Mouse (Mus musculus): ENCODE data around the gene Flywch2. TPM values are rescaled to one million over a fixed set of nuclear protein-coding genes. Genes with fewer than 3 reads are reported as not detected.
A peak's percentile ranks its signal among the peaks of the same experiment; 100 is the strongest.

Gene Flywch2
- polyA plus RNA-seq, 1 experiment, result 0.27 TPM

DNA sequence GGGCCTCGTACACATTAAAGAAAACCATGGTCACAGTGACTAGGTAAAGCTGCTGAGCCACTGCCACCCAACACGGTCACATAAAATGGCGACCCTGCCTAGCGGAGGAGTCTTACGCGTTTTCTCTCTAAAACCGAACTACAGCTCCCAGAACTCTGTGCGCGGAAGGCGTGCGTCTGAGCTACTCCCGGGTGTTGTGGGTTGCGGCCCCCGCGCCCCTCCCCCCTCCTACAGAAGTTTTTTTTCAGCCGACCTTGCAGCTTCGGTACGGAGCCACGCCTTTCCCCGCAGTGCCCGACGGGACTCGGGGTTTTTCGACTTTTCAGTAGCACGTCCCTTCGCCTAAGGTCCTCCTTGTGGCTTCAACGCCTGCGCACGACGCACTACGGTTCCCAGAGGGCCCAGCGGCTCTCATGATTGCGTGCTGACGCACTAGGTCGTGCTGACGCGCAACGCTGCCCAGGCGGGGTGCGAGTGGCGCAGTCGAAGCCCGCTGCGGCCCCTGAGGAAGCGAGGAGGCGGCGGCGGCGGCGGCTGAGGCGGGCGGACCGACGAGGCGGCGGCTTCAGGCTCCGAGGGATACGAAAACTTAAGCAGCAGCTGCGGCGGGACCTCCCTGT, 17.0 kb upstream of the Flywch2 start:
- no peak for TF ChIP-seq MYOD1 (IDR thresholded peaks at IDR 0.05; ENCODE audit: control insufficient read depth, insufficient read length, low read depth)
- TF ChIP-seq MAX (IDR thresholded peaks at IDR 0.05), result peak; percentile 72
- peaks cover 49% of the 10 kb centered on the region for H3K79me2 ChIP-seq (ENCODE audit: control insufficient read depth, insufficient read depth)
- H3ac ChIP-seq (ENCODE audit: control insufficient read depth, insufficient read length, low read depth), result peak overlapping the region; percentile 92
- peak overlapping the region; percentile 95 for H3K4me3 ChIP-seq (ENCODE audit: insufficient read depth, poor library complexity, severe bottlenecking)
- peaks cover 45% of the 10 kb centered on the region for H3K79me3 ChIP-seq (ENCODE audit: low read depth)
- no peaks in the 10 kb centered on the region for H3K27me3 ChIP-seq (ENCODE audit: control insufficient read depth, insufficient read depth, insufficient read length)
- peaks cover 23% of the 10 kb centered on the region for H3K36me3 ChIP-seq (ENCODE audit: control insufficient read depth, insufficient read depth)

- no peaks in the 10 kb centered on the region for H3K27me3 ChIP-seq (ENCODE audit: control insufficient read depth, insufficient read depth, insufficient read length)
- TF ChIP-seq USF1 (IDR thresholded peaks at IDR 0.05; ENCODE audit: low read depth) (no peak), FOSL1 (IDR thresholded peaks at IDR 0.05; ENCODE audit: insufficient read depth, low read length, poor library complexity, severe bottlenecking) (no peak), CTCF (IDR thresholded peaks at IDR 0.05; ENCODE audit: control insufficient read depth, insufficient read depth, insufficient read length) (no peak), CEBPB (IDR thresholded peaks at IDR 0.05; ENCODE audit: low read depth) (no peak), MAX (IDR thresholded peaks at IDR 0.05) (no peak), MYOG (IDR thresholded peaks at IDR 0.05; ENCODE audit: control insufficient read depth, extremely low read depth, insufficient read length) (no peak), MYOD1 (IDR thresholded peaks at IDR 0.05; ENCODE audit: control insufficient read depth, insufficient read length, low read depth) (no peak)
Measured at GRCm38 (mm10) chr17:23801627-23802026, 15.7 kb upstream of the Flywch2 start.

GRCm38 (mm10) chr17:23797316-23797715, 11.4 kb upstream of the Flywch2 start:
- no peaks in the 10 kb centered on the region for H3K79me2 ChIP-seq (ENCODE audit: control insufficient read depth, insufficient read depth)
- TF ChIP-seq CEBPB (IDR thresholded peaks at IDR 0.05; ENCODE audit: low read depth) (no peak), MYOD1 (IDR thresholded peaks at IDR 0.05; ENCODE audit: control insufficient read depth, insufficient read length, low read depth) (no peak), USF1 (IDR thresholded peaks at IDR 0.05; ENCODE audit: low read depth) (no peak), CTCF (IDR thresholded peaks at IDR 0.05; ENCODE audit: control insufficient read depth, insufficient read depth, insufficient read length) (no peak), FOSL1 (IDR thresholded peaks at IDR 0.05; ENCODE audit: insufficient read depth, low read length, poor library complexity, severe bottlenecking) (no peak), MYOG (IDR thresholded peaks at IDR 0.05; ENCODE audit: control insufficient read depth, extremely low read depth, insufficient read length) (no peak), MAX (IDR thresholded peaks at IDR 0.05) (no peak)
- no peaks in the 10 kb centered on the region for H3K36me3 ChIP-seq (ENCODE audit: control insufficient read depth, insufficient read depth)
- no peak overlapping the region for H3K4me3 ChIP-seq (ENCODE audit: insufficient read depth, poor library complexity, severe bottlenecking)
- no peak overlapping the region for H3ac ChIP-seq (ENCODE audit: control insufficient read depth, insufficient read length, low read depth)
- no peaks in the 10 kb centered on the region for H3K79me3 ChIP-seq (ENCODE audit: low read depth)
- H3K27me3 ChIP-seq (ENCODE audit: control insufficient read depth, insufficient read depth, insufficient read length), result no peaks in the 10 kb centered on the region

More at GRCm38 (mm10) chr17:23801627-23802026, 15.7 kb upstream of the Flywch2 start:
- H3K4me3 ChIP-seq (ENCODE audit: insufficient read depth, poor library complexity, severe bottlenecking), result no peak overlapping the region
- H3K79me3 ChIP-seq (ENCODE audit: low read depth), result peaks cover 32% of the 10 kb centered on the region
- peaks cover 11% of the 10 kb centered on the region for H3K36me3 ChIP-seq (ENCODE audit: control insufficient read depth, insufficient read depth)
- H3ac ChIP-seq (ENCODE audit: control insufficient read depth, insufficient read length, low read depth), result no peak overlapping the region
- H3K79me2 ChIP-seq (ENCODE audit: control insufficient read depth, insufficient read depth), result peaks cover 37% of the 10 kb centered on the region

DNA sequence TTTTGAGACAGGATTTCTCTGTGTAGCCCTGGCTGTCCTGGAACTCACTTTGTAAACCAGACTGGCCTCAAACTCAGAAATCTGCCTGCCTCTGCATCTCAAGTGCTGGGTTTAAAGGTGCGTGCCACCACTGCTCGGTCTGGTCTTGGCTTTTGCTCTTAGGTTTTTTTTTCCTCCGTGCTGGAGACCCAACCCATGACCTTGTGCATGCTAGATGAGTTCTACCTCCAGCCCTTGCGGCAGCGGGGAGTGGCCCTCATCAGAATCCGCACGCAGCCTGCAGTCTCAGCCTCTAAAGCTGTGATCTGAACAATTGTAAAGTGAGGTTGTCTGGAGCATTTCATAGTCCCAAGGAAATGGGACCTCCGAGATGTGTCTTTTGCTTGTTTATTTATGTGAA, 9.4 kb upstream of the Flywch2 start:
- Histone ChIP-seq H3K36me3 (ENCODE audit: control insufficient read depth, insufficient read depth) (no peaks in the 10 kb centered on the region), H3K4me3 (ENCODE audit: insufficient read depth, poor library complexity, severe bottlenecking) (no peak overlapping the region), H3K79me2 (ENCODE audit: control insufficient read depth, insufficient read depth) (no peaks in the 10 kb centered on the region), H3ac (ENCODE audit: control insufficient read depth, insufficient read length, low read depth) (no peak overlapping the region), H3K27me3 (ENCODE audit: control insufficient read depth, insufficient read depth, insufficient read length) (no peaks in the 10 kb centered on the region), H3K79me3 (ENCODE audit: low read depth) (no peaks in the 10 kb centered on the region)
- TF ChIP-seq CTCF (IDR thresholded peaks at IDR 0.05; ENCODE audit: control insufficient read depth, insufficient read depth, insufficient read length) (no peak), FOSL1 (IDR thresholded peaks at IDR 0.05; ENCODE audit: insufficient read depth, low read length, poor library complexity, severe bottlenecking) (no peak), CEBPB (IDR thresholded peaks at IDR 0.05; ENCODE audit: low read depth) (no peak), MAX (IDR thresholded peaks at IDR 0.05) (no peak), USF1 (IDR thresholded peaks at IDR 0.05; ENCODE audit: low read depth) (no peak), MYOD1 (IDR thresholded peaks at IDR 0.05; ENCODE audit: control insufficient read depth, insufficient read length, low read depth) (no peak), MYOG (IDR thresholded peaks at IDR 0.05; ENCODE audit: control insufficient read depth, extremely low read depth, insufficient read length) (no peak)

- H3K36me3 ChIP-seq (ENCODE audit: control insufficient read depth, insufficient read depth), result no peaks in the 10 kb centered on the region
- H3K4me3 ChIP-seq (ENCODE audit: insufficient read depth, poor library complexity, severe bottlenecking), result no peak overlapping the region
- H3K79me3 ChIP-seq (ENCODE audit: low read depth), result no peaks in the 10 kb centered on the region
- no peak for TF ChIP-seq MYOD1 (IDR thresholded peaks at IDR 0.05; ENCODE audit: control insufficient read depth, insufficient read length, low read depth)
- no peak for TF ChIP-seq USF1 (IDR thresholded peaks at IDR 0.05; ENCODE audit: low read depth)
- TF ChIP-seq CEBPB (IDR thresholded peaks at IDR 0.05; ENCODE audit: low read depth), result no peak
- TF ChIP-seq MYOG (IDR thresholded peaks at IDR 0.05; ENCODE audit: control insufficient read depth, extremely low read depth, insufficient read length), result no peak
- no peak for TF ChIP-seq FOSL1 (IDR thresholded peaks at IDR 0.05; ENCODE audit: insufficient read depth, low read length, poor library complexity, severe bottlenecking)
- no peak for TF ChIP-seq CTCF (IDR thresholded peaks at IDR 0.05; ENCODE audit: control insufficient read depth, insufficient read depth, insufficient read length)
- no peaks in the 10 kb centered on the region for H3K79me2 ChIP-seq (ENCODE audit: control insufficient read depth, insufficient read depth)
- no peak overlapping the region for H3ac ChIP-seq (ENCODE audit: control insufficient read depth, insufficient read length, low read depth)
- H3K27me3 ChIP-seq (ENCODE audit: control insufficient read depth, insufficient read depth, insufficient read length), result no peaks in the 10 kb centered on the region
Measured at GRCm38 (mm10) chr17:23791079-23791357, 5.1 kb upstream of the Flywch2 start.
